In genomic region chr17:80949382-80949781, GRCm38 (mm10) we compare ENCODE assay signal across 23 mouse cellular contexts. TPM values are rescaled to one million over a fixed set of nuclear protein-coding genes. Genes with fewer than 3 reads are reported as not detected.
"Had no signal": no experiment of that assay in that cellular context is flagged by ENCODE, and none has a peak within 500 bp of the region (broad histone marks: within the 10 kb centered on the region; RNA-seq: fewer than 3 reads in every experiment).

No protein-coding gene starts in this region.

- DNase-seq: gastrocnemius, postnatal 14 days; gastrocnemius, postnatal 36 days; heart, adult 18-20 months; heart, postnatal 14 days; heart, postnatal 36 days; kidney, adult 11 months; kidney, adult 9 months; kidney, postnatal 14 days; kidney, postnatal 36 days; layer of hippocampus, adult 9-11 months; layer of hippocampus, postnatal 36 days; left cerebral cortex, postnatal 4 days had no signal

- H3K4me3 ChIP-seq: heart, embryonic 13.5 days; heart, embryonic 15.5 days; hindbrain, embryonic 12.5 days; kidney, embryonic 15.5 days; limb, embryonic 13.5 days; limb, embryonic 15.5 days; liver, embryonic 12.5 days had no signal

- H3K27ac ChIP-seq: heart, embryonic 13.5 days; heart, embryonic 15.5 days; hindbrain, embryonic 12.5 days; hindbrain, embryonic 14.5 days; kidney, embryonic 15.5 days; kidney, postnatal 0 days; limb, embryonic 13.5 days; limb, embryonic 15.5 days; liver, embryonic 12.5 days; liver, embryonic 14.5 days had no signal

- H3K4me1 ChIP-seq: limb, embryonic 13.5 days; liver, embryonic 12.5 days had no signal

- H3K27me3 ChIP-seq: hindbrain, embryonic 12.5 days had no signal

- H3K36me3 ChIP-seq: heart, embryonic 13.5 days; heart, embryonic 15.5 days; hindbrain, embryonic 12.5 days; kidney, embryonic 15.5 days; limb, embryonic 13.5 days; limb, embryonic 15.5 days; liver, embryonic 12.5 days had no signal

RNA-seq across cellular contexts. Expression of gene Tmem178, which starts 5.0 kb away (rescaled TPM):
- total RNA-seq: hematopoietic stem cell, adult 5-6 weeks had no signal
